Mouse (Mus musculus): ENCODE data around the gene Pex7.

DNA sequence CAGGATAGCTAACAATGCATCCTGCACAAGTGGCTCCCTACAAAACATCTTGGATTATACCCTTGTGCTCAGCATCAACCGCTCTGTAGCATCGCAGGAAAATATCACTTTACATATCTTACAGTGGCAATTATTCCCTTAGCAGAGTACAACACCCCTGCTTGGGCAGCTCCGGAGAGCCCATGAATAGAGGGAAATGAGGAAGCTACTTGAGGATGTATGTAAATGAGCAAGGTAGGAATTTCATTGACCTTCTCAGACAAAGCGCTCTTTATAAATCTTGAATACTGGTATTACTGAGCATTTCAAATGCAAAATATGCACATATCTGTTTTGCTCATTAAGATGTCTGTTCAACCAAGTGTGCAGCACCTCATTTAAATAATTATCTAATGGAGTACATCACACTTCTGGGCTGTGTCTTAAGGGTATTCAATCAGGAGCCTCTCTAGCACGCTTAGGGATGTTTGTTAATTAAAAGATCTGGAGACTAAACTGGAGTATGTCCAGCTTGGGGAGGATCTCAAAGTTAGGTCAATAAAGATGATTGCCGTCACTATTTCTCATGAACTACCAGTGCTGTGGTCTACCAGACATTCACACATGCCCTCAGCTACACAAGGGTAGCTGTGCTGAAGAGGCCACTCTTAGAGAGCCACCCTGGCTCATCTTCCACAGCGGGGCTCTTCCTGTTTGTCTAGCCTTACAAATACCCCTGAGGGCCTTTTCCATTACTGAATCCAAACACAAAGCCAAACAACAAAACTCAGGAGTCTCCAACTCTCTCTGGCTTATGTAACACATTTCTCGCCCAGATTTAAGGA, 71.4 kb downstream of the Pex7 start:
- TF ChIP-seq CTCF (IDR thresholded peaks at IDR 0.05; ENCODE audit: control insufficient read depth, insufficient read depth, low read length) (no peak), POLR2A (IDR thresholded peaks at IDR 0.05; ENCODE audit: borderline replicate concordance, control insufficient read depth, low read depth, low read length) (no peak)

Measured in bone marrow, adult 2 months (tissue).